Mouse (Mus musculus): ENCODE measurements around the gene Hcst. TPM values are rescaled to one million over a fixed set of nuclear protein-coding genes. Genes with fewer than 3 reads are reported as not detected.

Gene Hcst
- polyA plus RNA-seq, 1 experiment from 2014 or later: 1.0 TPM

- no peak for ATAC-seq (replicated peaks; ENCODE audit: low FRiP score)
- H3K4me2 ChIP-seq (ENCODE audit: low read depth, low read length, severe bottlenecking): no peak overlapping the region
- no peaks in the 10 kb centered on the region for H3K36me3 ChIP-seq (ENCODE audit: control insufficient read depth, insufficient read depth, low read length)
- H3K27me3 ChIP-seq (ENCODE audit: control insufficient read depth, insufficient read depth, low read length): no peaks in the 10 kb centered on the region
- H3K27ac ChIP-seq (ENCODE audit: low read depth, low read length): no peak overlapping the region
- WGBS: 64% methylated on average over 5 of the region's 5 CpGs
- H3K4me3 ChIP-seq (ENCODE audit: low read depth, low read length): no peak overlapping the region
- DNase-seq (ENCODE audit: low spot score): no peak
- H3K4me1 ChIP-seq (replicated peaks; ENCODE audit: control insufficient read depth, insufficient read depth, low read length): no peaks in the 10 kb centered on the region
- H3K9ac ChIP-seq (ENCODE audit: low read length): no peak overlapping the region
- H3K9me3 ChIP-seq (ENCODE audit: control insufficient read depth, low read length): no peaks in the 10 kb centered on the region
Observed at GRCm38 (mm10) chr7:30380061-30380460, 39.6 kb downstream of the Hcst start.

- under 1% methylated on average over 21 of the region's 21 CpGs for WGBS
- Histone ChIP-seq H3K9me3 (ENCODE audit: control insufficient read depth, low read length) (no peaks in the 10 kb centered on the region), H3K9ac (ENCODE audit: low read length) (peak overlapping the region; percentile 64), H3K27ac (ENCODE audit: low read depth, low read length) (no peak overlapping the region), H3K36me3 (ENCODE audit: control insufficient read depth, insufficient read depth, low read length) (no peaks in the 10 kb centered on the region), H3K4me2 (ENCODE audit: low read depth, low read length, severe bottlenecking) (peak overlapping the region; percentile 67), H3K27me3 (ENCODE audit: control insufficient read depth, insufficient read depth, low read length) (no peaks in the 10 kb centered on the region), H3K4me3 (ENCODE audit: low read depth, low read length) (peak overlapping the region; percentile 37), H3K4me1 (replicated peaks; ENCODE audit: control insufficient read depth, insufficient read depth, low read length) (no peaks in the 10 kb centered on the region)
- DNase-seq (ENCODE audit: low spot score) (peak; percentile 95), ATAC-seq (replicated peaks; ENCODE audit: low FRiP score) (peak; percentile 100)
Observed at GRCm38 (mm10) chr7:30373501-30373962, 46.1 kb downstream of the Hcst start.

Other genes starting within 250 kb of the Hcst start
- gene Cox7a1, start 235.7 kb downstream of the Hcst start, polyA plus RNA-seq (2014; fragmentation: Nextera tagmentation; extraction: Ambion mirVana): 3.5 and 3.9 TPM in 2 replicates
- 39.7 and 47.7 TPM in 2 replicates for gene Capns1, start 221.0 kb downstream of the Hcst start, polyA plus RNA-seq (2014; fragmentation: Nextera tagmentation; extraction: Ambion mirVana)
- gene Polr2i, start 187.9 kb downstream of the Hcst start, polyA plus RNA-seq (2014; fragmentation: Nextera tagmentation; extraction: Ambion mirVana): 166 and 167 TPM in 2 replicates
- gene Tbcb, start 187.6 kb downstream of the Hcst start, polyA plus RNA-seq (2014; fragmentation: Nextera tagmentation; extraction: Ambion mirVana): 235 and 270 TPM in 2 replicates
- gene Ovol3, start 184.1 kb downstream of the Hcst start, polyA plus RNA-seq (2014; fragmentation: Nextera tagmentation; extraction: Ambion mirVana): not detected in 2 replicates
- gene Thap8, start 139.8 kb downstream of the Hcst start, polyA plus RNA-seq (2014; fragmentation: Nextera tagmentation; extraction: Ambion mirVana): 0.13 and 0.56 TPM in 2 replicates
- 21.7 and 26.4 TPM in 2 replicates for gene Wdr62, start 139.4 kb downstream of the Hcst start, polyA plus RNA-seq (2014; fragmentation: Nextera tagmentation; extraction: Ambion mirVana)
- 98.8 and 110 TPM in 2 replicates for gene Clip3, start 128.1 kb downstream of the Hcst start, polyA plus RNA-seq (2014; fragmentation: Nextera tagmentation; extraction: Ambion mirVana)
- gene Alkbh6, start 111.1 kb downstream of the Hcst start, polyA plus RNA-seq (2014; fragmentation: Nextera tagmentation; extraction: Ambion mirVana): 71.3 and 83.8 TPM in 2 replicates
- gene Syne4, start 105.0 kb downstream of the Hcst start, polyA plus RNA-seq (2014; fragmentation: Nextera tagmentation; extraction: Ambion mirVana): 29.2 and 30.2 TPM in 2 replicates
- gene E130208F15Rik, start 98.1 kb downstream of the Hcst start, polyA plus RNA-seq (2014; fragmentation: Nextera tagmentation; extraction: Ambion mirVana): not detected in 2 replicates
- 21.8 and 23.5 TPM in 2 replicates for gene Sdhaf1, start 96.0 kb downstream of the Hcst start, polyA plus RNA-seq (2014; fragmentation: Nextera tagmentation; extraction: Ambion mirVana)
- gene Lrfn3, start 57.1 kb downstream of the Hcst start, polyA plus RNA-seq (2014; fragmentation: Nextera tagmentation; extraction: Ambion mirVana): 7.2 TPM in 2 replicates
- 9.6 and 15.2 TPM in 2 replicates for gene Tyrobp, start 6.1 kb downstream of the Hcst start, polyA plus RNA-seq (2014; fragmentation: Nextera tagmentation; extraction: Ambion mirVana)
- gene Nfkbid, start 1.9 kb upstream of the Hcst start, polyA plus RNA-seq (2014; fragmentation: Nextera tagmentation; extraction: Ambion mirVana): 1.3 and 1.6 TPM in 2 replicates
- 99.2 and 108 TPM in 2 replicates for gene Aplp1, start 25.7 kb upstream of the Hcst start, polyA plus RNA-seq (2014; fragmentation: Nextera tagmentation; extraction: Ambion mirVana)
- 0.55 and 0.61 TPM in 2 replicates for gene Kirrel2, start 37.8 kb upstream of the Hcst start, polyA plus RNA-seq (2014; fragmentation: Nextera tagmentation; extraction: Ambion mirVana)
- 0.21 and 0.24 TPM in 2 replicates for gene Nphs1, start 38.5 kb upstream of the Hcst start, polyA plus RNA-seq (2014; fragmentation: Nextera tagmentation; extraction: Ambion mirVana)
- not detected in 2 replicates for gene Prodh2, start 73.8 kb upstream of the Hcst start, polyA plus RNA-seq (2014; fragmentation: Nextera tagmentation; extraction: Ambion mirVana)
- gene Arhgap33, start 115.2 kb upstream of the Hcst start, polyA plus RNA-seq (2014; fragmentation: Nextera tagmentation; extraction: Ambion mirVana): 66.0 and 72.7 TPM in 2 replicates
- 5.5 and 7.4 TPM in 2 replicates for gene Hspb6, start 132.3 kb upstream of the Hcst start, polyA plus RNA-seq (2014; fragmentation: Nextera tagmentation; extraction: Ambion mirVana)
- gene Proser3, start 132.4 kb upstream of the Hcst start, polyA plus RNA-seq (2014; fragmentation: Nextera tagmentation; extraction: Ambion mirVana): 20.0 and 23.6 TPM in 2 replicates
- gene Lin37, start 140.0 kb upstream of the Hcst start, polyA plus RNA-seq (2014; fragmentation: Nextera tagmentation; extraction: Ambion mirVana): 45.7 and 50.2 TPM in 2 replicates
- gene U2af1l4, start 143.4 kb upstream of the Hcst start, polyA plus RNA-seq (2014; fragmentation: Nextera tagmentation; extraction: Ambion mirVana): 89.2 and 97.5 TPM in 2 replicates
- gene Gm49396, start 143.5 kb upstream of the Hcst start, polyA plus RNA-seq (2014; fragmentation: Nextera tagmentation; extraction: Ambion mirVana): 12.1 and 13.6 TPM in 2 replicates
- gene Psenen, start 143.8 kb upstream of the Hcst start, polyA plus RNA-seq (2014; fragmentation: Nextera tagmentation; extraction: Ambion mirVana): 96.1 and 99.3 TPM in 2 replicates
- 4.7 and 6.0 TPM in 2 replicates for gene Igflr1, start 145.6 kb upstream of the Hcst start, polyA plus RNA-seq (2014; fragmentation: Nextera tagmentation; extraction: Ambion mirVana)
- 14.3 TPM in 2 replicates for gene Kmt2b, start 168.9 kb upstream of the Hcst start, polyA plus RNA-seq (2014; fragmentation: Nextera tagmentation; extraction: Ambion mirVana)
- gene Zbtb32, start 179.1 kb upstream of the Hcst start, polyA plus RNA-seq (2014; fragmentation: Nextera tagmentation; extraction: Ambion mirVana): 0.15 and 0.31 TPM in 2 replicates
- 0.31 and 0.73 TPM in 2 replicates for gene Upk1a, start 193.0 kb upstream of the Hcst start, polyA plus RNA-seq (2014; fragmentation: Nextera tagmentation; extraction: Ambion mirVana)
- 700 and 735 TPM in 2 replicates for gene Cox6b1, start 206.3 kb upstream of the Hcst start, polyA plus RNA-seq (2014; fragmentation: Nextera tagmentation; extraction: Ambion mirVana)
- not detected in 2 replicates for gene Etv2, start 216.0 kb upstream of the Hcst start, polyA plus RNA-seq (2014; fragmentation: Nextera tagmentation; extraction: Ambion mirVana)
- gene Rbm42, start 230.5 kb upstream of the Hcst start, polyA plus RNA-seq (2014; fragmentation: Nextera tagmentation; extraction: Ambion mirVana): 131 and 138 TPM in 2 replicates
- 68.9 and 76.6 TPM in 2 replicates for gene Haus5, start 245.1 kb upstream of the Hcst start, polyA plus RNA-seq (2014; fragmentation: Nextera tagmentation; extraction: Ambion mirVana)

Measured in forebrain, embryonic 11.5 days (tissue).